Mouse (Mus musculus): ENCODE data around the gene Telo2. TPM values are rescaled to one million over a fixed set of nuclear protein-coding genes. Genes with fewer than 3 reads are reported as not detected.

Gene Telo2
- polyA plus RNA-seq, 1 experiment from 2014 or later = 49.9 TPM

GRCm38 (mm10) chr17:25066595-25066994 lies 49.2 kb downstream of the Telo2 start:
- H3K4me3 ChIP-seq = no peak overlapping the region
- no peaks in the 10 kb centered on the region for H3K27me3 ChIP-seq (ENCODE audit: insufficient read depth, poor library complexity, severe bottlenecking)
- DNase-seq (ENCODE audit: low spot score) = no peak
- 93% methylated on average over 7 of the region's 7 CpGs for WGBS
- H3K36me3 ChIP-seq = peaks cover 52% of the 10 kb centered on the region
- no peaks in the 10 kb centered on the region for H3K9me3 ChIP-seq
- H3K27ac ChIP-seq = no peak overlapping the region
- no peaks in the 10 kb centered on the region for H3K4me1 ChIP-seq (replicated peaks)

- WGBS = 92% methylated on average over 3 of the region's 3 CpGs
- Histone ChIP-seq H3K4me3 (no peak overlapping the region), H3K27ac (no peak overlapping the region), H3K4me1 (replicated peaks) (no peaks in the 10 kb centered on the region), H3K9me3 (no peaks in the 10 kb centered on the region), H3K36me3 (peaks cover 51% of the 10 kb centered on the region), H3K27me3 (ENCODE audit: insufficient read depth, poor library complexity, severe bottlenecking) (no peaks in the 10 kb centered on the region)
- no peak for DNase-seq (ENCODE audit: low spot score)
Observed at GRCm38 (mm10) chr17:25065189-25065588, 50.6 kb downstream of the Telo2 start.

GRCm38 (mm10) chr17:25064351-25064750 lies 51.4 kb downstream of the Telo2 start:
- 79% methylated on average over 9 of the region's 9 CpGs for WGBS
- H3K4me1 ChIP-seq (replicated peaks) = no peaks in the 10 kb centered on the region
- DNase-seq (ENCODE audit: low spot score) = no peak
- no peaks in the 10 kb centered on the region for H3K27me3 ChIP-seq (ENCODE audit: insufficient read depth, poor library complexity, severe bottlenecking)
- peaks cover 54% of the 10 kb centered on the region for H3K36me3 ChIP-seq
- H3K9me3 ChIP-seq = no peaks in the 10 kb centered on the region
- H3K27ac ChIP-seq = no peak overlapping the region
- no peak overlapping the region for H3K4me3 ChIP-seq

- Histone ChIP-seq H3K4me3 (no peak overlapping the region), H3K27ac (no peak overlapping the region), H3K27me3 (ENCODE audit: insufficient read depth, poor library complexity, severe bottlenecking) (no peaks in the 10 kb centered on the region), H3K4me1 (replicated peaks) (no peaks in the 10 kb centered on the region), H3K9me3 (no peaks in the 10 kb centered on the region), H3K36me3 (peaks cover 59% of the 10 kb centered on the region)
- no peak for DNase-seq (ENCODE audit: low spot score)
- WGBS = 93% methylated on average over 12 of the region's 12 CpGs
Observed at GRCm38 (mm10) chr17:25063872-25064271, 51.9 kb downstream of the Telo2 start.

- no peaks in the 10 kb centered on the region for H3K9me3 ChIP-seq
- no peak overlapping the region for H3K27ac ChIP-seq
- H3K4me3 ChIP-seq = no peak overlapping the region
- WGBS = 84% methylated on average over 4 of the region's 4 CpGs
- H3K36me3 ChIP-seq = peaks cover 64% of the 10 kb centered on the region
- DNase-seq (ENCODE audit: low spot score) = no peak
- H3K27me3 ChIP-seq (ENCODE audit: insufficient read depth, poor library complexity, severe bottlenecking) = no peaks in the 10 kb centered on the region
- H3K4me1 ChIP-seq (replicated peaks) = no peaks in the 10 kb centered on the region
Observed at GRCm38 (mm10) chr17:25063261-25063660, 52.5 kb downstream of the Telo2 start.

- Histone ChIP-seq H3K27ac (no peak overlapping the region), H3K4me1 (replicated peaks) (no peaks in the 10 kb centered on the region), H3K36me3 (peaks cover 79% of the 10 kb centered on the region), H3K4me3 (no peak overlapping the region), H3K9me3 (no peaks in the 10 kb centered on the region), H3K27me3 (ENCODE audit: insufficient read depth, poor library complexity, severe bottlenecking) (no peaks in the 10 kb centered on the region)
- WGBS = 92% methylated on average over 6 of the region's 6 CpGs
- DNase-seq (ENCODE audit: low spot score) = no peak
Observed at GRCm38 (mm10) chr17:25057041-25057440, 58.7 kb downstream of the Telo2 start.

GRCm38 (mm10) chr17:25053274-25053673 lies 62.5 kb downstream of the Telo2 start:
- DNase-seq (ENCODE audit: low spot score) = no peak
- 87% methylated on average over 9 of the region's 9 CpGs for WGBS
- peaks cover 83% of the 10 kb centered on the region for H3K36me3 ChIP-seq

More at GRCm38 (mm10) chr17:25053274-25053673, 62.5 kb downstream of the Telo2 start:
- H3K4me3 ChIP-seq = no peak overlapping the region
- no peaks in the 10 kb centered on the region for H3K4me1 ChIP-seq (replicated peaks)
- no peaks in the 10 kb centered on the region for H3K27me3 ChIP-seq (ENCODE audit: insufficient read depth, poor library complexity, severe bottlenecking)
- no peak overlapping the region for H3K27ac ChIP-seq
- no peaks in the 10 kb centered on the region for H3K9me3 ChIP-seq

Other genes with a start within 250 kb of the Telo2 start
- 0.58 and 0.65 TPM in 2 replicates for gene Igfals, start 250.0 kb downstream of the Telo2 start, polyA plus RNA-seq (2016; fragmentation: Nextera tagmentation; extraction: Ambion mirVana)
- gene Nubp2, start 229.6 kb downstream of the Telo2 start, polyA plus RNA-seq (2016; fragmentation: Nextera tagmentation; extraction: Ambion mirVana) = 90.0 and 95.5 TPM in 2 replicates
- gene Spsb3, start 229.3 kb downstream of the Telo2 start, polyA plus RNA-seq (2016; fragmentation: Nextera tagmentation; extraction: Ambion mirVana) = 48.9 and 53.4 TPM in 2 replicates
- gene Eme2, start 220.9 kb downstream of the Telo2 start, polyA plus RNA-seq (2016; fragmentation: Nextera tagmentation; extraction: Ambion mirVana) = 30.8 and 36.3 TPM in 2 replicates
- gene Mrps34, start 220.9 kb downstream of the Telo2 start, polyA plus RNA-seq (2016; fragmentation: Nextera tagmentation; extraction: Ambion mirVana) = 96.7 and 102 TPM in 2 replicates
- gene Nme3, start 219.5 kb downstream of the Telo2 start, polyA plus RNA-seq (2016; fragmentation: Nextera tagmentation; extraction: Ambion mirVana) = 44.7 and 46.5 TPM in 2 replicates
- gene Mapk8ip3, start 179.0 kb downstream of the Telo2 start, polyA plus RNA-seq (2016; fragmentation: Nextera tagmentation; extraction: Ambion mirVana) = 51.4 and 61.7 TPM in 2 replicates
- 358 and 426 TPM in 2 replicates for gene Jpt2, start 155.3 kb downstream of the Telo2 start, polyA plus RNA-seq (2016; fragmentation: Nextera tagmentation; extraction: Ambion mirVana)
- gene Cramp1l, start 100.2 kb downstream of the Telo2 start, polyA plus RNA-seq (2016; fragmentation: Nextera tagmentation; extraction: Ambion mirVana) = 7.9 and 9.1 TPM in 2 replicates
- gene Ift140, start 99.9 kb downstream of the Telo2 start, polyA plus RNA-seq (2016; fragmentation: Nextera tagmentation; extraction: Ambion mirVana) = 25.1 and 31.7 TPM in 2 replicates
- 13.0 and 13.7 TPM in 2 replicates for gene Tmem204, start 32.4 kb downstream of the Telo2 start, polyA plus RNA-seq (2016; fragmentation: Nextera tagmentation; extraction: Ambion mirVana)
- not detected in 2 replicates for gene Ptx4, start 4.8 kb upstream of the Telo2 start, polyA plus RNA-seq (2016; fragmentation: Nextera tagmentation; extraction: Ambion mirVana)
- gene Clcn7, start 17.4 kb upstream of the Telo2 start, polyA plus RNA-seq (2016; fragmentation: Nextera tagmentation; extraction: Ambion mirVana) = 23.5 and 24.7 TPM in 2 replicates
- gene Ccdc154, start 46.5 kb upstream of the Telo2 start, polyA plus RNA-seq (2016; fragmentation: Nextera tagmentation; extraction: Ambion mirVana) = not detected in 2 replicates
- gene Gm38655, start 59.5 kb upstream of the Telo2 start, polyA plus RNA-seq (2016; fragmentation: Nextera tagmentation; extraction: Ambion mirVana) = not detected in 2 replicates
- 35.6 and 36.3 TPM in 2 replicates for gene BC003965, start 68.6 kb upstream of the Telo2 start, polyA plus RNA-seq (2016; fragmentation: Nextera tagmentation; extraction: Ambion mirVana)
- gene Unkl, start 72.4 kb upstream of the Telo2 start, polyA plus RNA-seq (2016; fragmentation: Nextera tagmentation; extraction: Ambion mirVana) = 8.5 and 8.6 TPM in 2 replicates
- 63.3 and 73.2 TPM in 2 replicates for gene Gnptg, start 124.2 kb upstream of the Telo2 start, polyA plus RNA-seq (2016; fragmentation: Nextera tagmentation; extraction: Ambion mirVana)
- 76.9 and 86.4 TPM in 2 replicates for gene Tsr3, start 124.2 kb upstream of the Telo2 start, polyA plus RNA-seq (2016; fragmentation: Nextera tagmentation; extraction: Ambion mirVana)
- gene Baiap3, start 140.4 kb upstream of the Telo2 start, polyA plus RNA-seq (2016; fragmentation: Nextera tagmentation; extraction: Ambion mirVana) = 2.3 and 3.5 TPM in 2 replicates
- 862 and 894 TPM in 2 replicates for gene Ube2i, start 158.7 kb upstream of the Telo2 start, polyA plus RNA-seq (2016; fragmentation: Nextera tagmentation; extraction: Ambion mirVana)
- gene Prss34, start 182.4 kb upstream of the Telo2 start, polyA plus RNA-seq (2016; fragmentation: Nextera tagmentation; extraction: Ambion mirVana) = not detected in 2 replicates
- not detected in 2 replicates for gene Prss28, start 192.7 kb upstream of the Telo2 start, polyA plus RNA-seq (2016; fragmentation: Nextera tagmentation; extraction: Ambion mirVana)
- gene Prss29, start 202.7 kb upstream of the Telo2 start, polyA plus RNA-seq (2016; fragmentation: Nextera tagmentation; extraction: Ambion mirVana) = not detected in 2 replicates
- not detected in 2 replicates for gene Tpsab1, start 229.6 kb upstream of the Telo2 start, polyA plus RNA-seq (2016; fragmentation: Nextera tagmentation; extraction: Ambion mirVana)